Mouse (Mus musculus) CH12.LX (cell line): ENCODE results near the gene Zic5. TPM values are rescaled to one million over a fixed set of nuclear protein-coding genes. Genes with fewer than 3 reads are reported as not detected.

Experiments
- DNase-seq: peaks from one replicate; pipeline ENCODE4 v3.0.0-alpha.2; 2013; ENCODE audit errors: extremely low read depth
- H3K27ac ChIP-seq: 2 replicates; pipeline ENCODE4 v1.5.1; 2012; ENCODE audit warnings: low read depth, mild to moderate bottlenecking, control low read depth, moderate library complexity; ENCODE audit not compliant: insufficient read depth
- H3K27me3 ChIP-seq: replicated peaks from 2 replicates; pipeline ENCODE3; 2012; ENCODE audit warnings: inconsistent platforms
- H3K36me3 ChIP-seq, 2 experiments: replicated peaks in 1 of 2; 2 replicates each; pipeline versions ENCODE3 to v1.6.1; 2012; ENCODE audit warnings: inconsistent platforms in 1 of 2, low read length in 1 of 2, mild to moderate bottlenecking in 1 of 2, mixed read lengths in 1 of 2, moderate library complexity in 1 of 2; ENCODE audit not compliant: control insufficient read depth in 1 of 2, insufficient read depth in 1 of 2
- H3K4me1 ChIP-seq, 2 experiments: 2 replicates each; pipeline ENCODE4 v1.6.1; 2012; ENCODE audit warnings: inconsistent platforms in 1 of 2, moderate library complexity in 1 of 2; ENCODE audit not compliant: insufficient read depth in 2 of 2, control insufficient read depth in 1 of 2
- H3K4me2 ChIP-seq: 2 replicates; pipeline ENCODE4 v1.6.1; 2012; ENCODE audit warnings: low read depth, mild to moderate bottlenecking, control low read depth; ENCODE audit not compliant: poor library complexity, insufficient read depth, severe bottlenecking
- H3K4me3 ChIP-seq, 3 experiments: fragments of 150-350 bp in 1 of 3; sonication (generic) in 1 of 3; replicated peaks in 1 of 3; 2 replicates each; pipeline versions ENCODE3 to v1.5.1; 2011 to 2012; ENCODE audit warnings: low read depth in 2 of 3, low read length in 2 of 3, mild to moderate bottlenecking in 2 of 3, moderate library complexity in 2 of 3, control low read depth in 1 of 3, improper control_type of control experiment in 1 of 3, inconsistent platforms in 1 of 3, mixed read lengths in 1 of 3; ENCODE audit not compliant: poor library complexity in 1 of 3
- H3K79me2 ChIP-seq: replicated peaks from 2 replicates; pipeline ENCODE4 v1.6.1; 2012; ENCODE audit warnings: mild to moderate bottlenecking, moderate library complexity; ENCODE audit not compliant: control insufficient read depth, poor library complexity, insufficient read depth, severe bottlenecking; ENCODE audit errors: extremely low read depth
- H3K9ac ChIP-seq: 2 replicates; pipeline ENCODE4 v1.6.1; 2012; ENCODE audit warnings: low read depth, mild to moderate bottlenecking, control low read depth, moderate library complexity; ENCODE audit not compliant: insufficient read depth
- H3K9me3 ChIP-seq: replicated peaks from 2 replicates; pipeline ENCODE3; 2012; ENCODE audit warnings: low read length, inconsistent platforms, mixed read lengths
- BHLHE40 ChIP-seq: IDR thresholded peaks from 2 replicates; pipeline ENCODE4 v1.6.1; 2011; ENCODE audit warnings: mild to moderate bottlenecking, low read depth, low read length, improper control_type of control experiment
- CHD1 ChIP-seq: IDR thresholded peaks from 2 replicates; pipeline ENCODE4 v1.6.1; 2012; ENCODE audit warnings: low read depth, low read length, improper control_type of control experiment, inconsistent platforms
- CHD2 ChIP-seq: IDR thresholded peaks from 2 replicates; pipeline ENCODE4 v1.6.1; 2011; ENCODE audit warnings: low read length, improper control_type of control experiment
- EP300 ChIP-seq: IDR thresholded peaks from 2 replicates; pipeline ENCODE4 v1.6.1; 2011; ENCODE audit warnings: low read length, improper control_type of control experiment
- ETS1 ChIP-seq: conservative IDR thresholded peaks from 2 replicates; pipeline ENCODE4 v1.6.1; 2012; ENCODE audit warnings: low read depth, mild to moderate bottlenecking, inconsistent platforms, low read length, improper control_type of control experiment, moderate library complexity
- GABPA ChIP-seq: IDR thresholded peaks from 2 replicates; pipeline ENCODE4 v1.6.1; 2012; ENCODE audit warnings: low read depth, low read length, improper control_type of control experiment, inconsistent platforms; ENCODE audit not compliant: insufficient replicate concordance
- HCFC1 ChIP-seq: IDR thresholded peaks from 2 replicates; pipeline ENCODE4 v1.6.1; 2012; ENCODE audit warnings: low read depth, mild to moderate bottlenecking, inconsistent platforms, low read length, improper control_type of control experiment
- MAZ ChIP-seq: IDR thresholded peaks from 2 replicates; pipeline ENCODE4 v1.6.1; 2012; ENCODE audit warnings: low read depth, mild to moderate bottlenecking, inconsistent platforms, low read length, improper control_type of control experiment, moderate library complexity
- MEF2A ChIP-seq: IDR thresholded peaks from 2 replicates; pipeline ENCODE4 v1.6.1; 2014; ENCODE audit warnings: low read depth, mild to moderate bottlenecking, inconsistent platforms, low read length, improper control_type of control experiment, borderline replicate concordance
- MXI1 ChIP-seq: IDR thresholded peaks from 2 replicates; pipeline ENCODE4 v1.6.1; 2011; ENCODE audit warnings: mild to moderate bottlenecking, low read depth, low read length, improper control_type of control experiment
- MYC ChIP-seq: IDR thresholded peaks from 2 replicates; pipeline ENCODE4 v1.6.1; 2011; ENCODE audit warnings: low read depth, mild to moderate bottlenecking, improper control_type of control experiment, low read length
- NELFE ChIP-seq: IDR thresholded peaks from 2 replicates; pipeline ENCODE4 v1.6.1; 2011; ENCODE audit warnings: low read depth, low read length, improper control_type of control experiment
- NRF1 ChIP-seq: IDR thresholded peaks from 2 replicates; pipeline ENCODE4 v1.6.1; 2014; ENCODE audit warnings: low read depth, mild to moderate bottlenecking, inconsistent platforms, low read length, improper control_type of control experiment, moderate library complexity
- PAX5 ChIP-seq: IDR thresholded peaks from 2 replicates; pipeline ENCODE4 v1.6.1; 2012; ENCODE audit warnings: low read length, inconsistent platforms, mixed read lengths
- POLR2AphosphoS2 ChIP-seq: IDR thresholded peaks from 2 replicates; pipeline ENCODE4 v1.6.1; 2011; ENCODE audit warnings: low read depth, low read length, improper control_type of control experiment
- RAD21 ChIP-seq: IDR thresholded peaks from 2 replicates; pipeline ENCODE4 v1.6.1; 2011; ENCODE audit warnings: low read depth, mild to moderate bottlenecking, low read length, improper control_type of control experiment, moderate library complexity
- SIN3A ChIP-seq: IDR thresholded peaks from 2 replicates; pipeline ENCODE4 v1.6.1; 2012; ENCODE audit warnings: low read length, improper control_type of control experiment, inconsistent platforms
- TBP ChIP-seq: conservative IDR thresholded peaks from 2 replicates; pipeline ENCODE4 v1.6.1; 2011; ENCODE audit warnings: low read depth, low read length, improper control_type of control experiment
- ZNF384 ChIP-seq: IDR thresholded peaks from 2 replicates; pipeline ENCODE4 v1.6.1; 2012; ENCODE audit warnings: low read depth, low read length, improper control_type of control experiment, inconsistent platforms
- dilution Hi-C: fragments of 300-500 bp; cut with MboI; formaldehyde crosslinking; loops from 2 replicates; pipeline ENCODE4 v1.14.3; 2020; ENCODE audit warnings: low sequenced_read_pairs; ENCODE audit not compliant: extremely low pct_unique_long_range_greater_than_20kb, extremely low pct_ligation_motif_present
- in situ Hi-C: fragments of 300-500 bp; cut with MboI; formaldehyde crosslinking; loops from 3 replicates; pipeline ENCODE4 v1.14.3; 2019; ENCODE audit warnings: low sequenced_read_pairs, low pct_ligation_motif_present, low pct_unique_long_range_greater_than_20kb, mixed read lengths
- polyA plus RNA-seq: library from polyadenylated mRNA; unstranded; fragments of >175 nt; gene quantifications from 2 replicates; pipeline ENCODE4 v1.2.1, GENCODE M21; 2012; ENCODE audit warnings: low read depth; ENCODE audit not compliant: insufficient read length
- total RNA-seq, 2 experiments: library from RNA; depleted of rRNA; stranded (reverse); fragments of 300-350 nt in 1 of 2; fragments of >200 nt in 1 of 2; gene quantifications; 2 replicates each; pipeline ENCODE4 v1.2.3; 2012 to 2014

Gene Zic5
- total and polyA plus RNA-seq, 3 experiments: 1.3 to 9.1 (median 1.5) TPM

- in situ Hi-C loops: no loop called here
- H3K27me3 ChIP-seq: no peaks in the 10 kb centered on the region
- no peak overlapping the region for H3K4me2 ChIP-seq
- dilution Hi-C loops: no loop called here
- no peaks in the 10 kb centered on the region for H3K36me3 ChIP-seq
- H3K4me3 ChIP-seq: no peak overlapping the region
- H3K27ac ChIP-seq: no peak overlapping the region
- H3K9me3 ChIP-seq: no peaks in the 10 kb centered on the region
- H3K79me2 ChIP-seq: no peaks in the 10 kb centered on the region
- peaks cover 0 to 19% of the 10 kb centered on the region in 2 experiments; a peak in 2 of 4 replicates for H3K4me1 ChIP-seq
- DNase-seq: no peak
- H3K9ac ChIP-seq: no peak overlapping the region
- no peak for TF ChIP-seq CHD2
- TF ChIP-seq ZNF384: no peak
Observed at GRCm38 (mm10) chr14:122414786-122415185, 50.7 kb downstream of the Zic5 start.

- Histone ChIP-seq H3K4me3 (no peak overlapping the region), H3K79me2 (no peaks in the 10 kb centered on the region), H3K9me3 (no peaks in the 10 kb centered on the region), H3K36me3 (no peaks in the 10 kb centered on the region), H3K4me1 (peaks cover 0 to 19% of the 10 kb centered on the region in 2 experiments; a peak in 2 of 4 replicates), H3K9ac (no peak overlapping the region), H3K27ac (no peak overlapping the region), H3K27me3 (no peaks in the 10 kb centered on the region), H3K4me2 (no peak overlapping the region)
- no peak for TF ChIP-seq PAX5
- DNase-seq: no peak
- in situ Hi-C loops: no loop called here
- dilution Hi-C loops: no loop called here
Observed at GRCm38 (mm10) chr14:122413542-122413928, 51.9 kb downstream of the Zic5 start.

- Histone ChIP-seq H3K36me3 (no peaks in the 10 kb centered on the region), H3K4me3 (no peak overlapping the region), H3K4me2 (no peak overlapping the region), H3K4me1 (peaks cover 0 to 19% of the 10 kb centered on the region in 2 experiments; a peak in 2 of 4 replicates), H3K9me3 (no peaks in the 10 kb centered on the region), H3K9ac (no peak overlapping the region), H3K27me3 (no peaks in the 10 kb centered on the region), H3K27ac (no peak overlapping the region), H3K79me2 (no peaks in the 10 kb centered on the region)
- DNase-seq: no peak
- dilution Hi-C loops: no loop called here
- in situ Hi-C loops: no loop called here
- TF ChIP-seq HCFC1 (no peak), MAZ (no peak), RAD21 (no peak), MYC (no peak), POLR2AphosphoS2 (no peak), SIN3A (no peak), MXI1 (no peak), ETS1 (no peak), ZNF384 (no peak), GABPA (no peak), PAX5 (no peak), NELFE (no peak), CHD1 (no peak), MEF2A (no peak), NRF1 (no peak), TBP (no peak), BHLHE40 (no peak), EP300 (no peak)
Observed at GRCm38 (mm10) chr14:122412841-122413541, 52.5 kb downstream of the Zic5 start.
